Mouse (Mus musculus): ENCODE measurements around the gene Ric8b.

GRCm38 (mm10) chr10:84938094-84938820 lies 20.8 kb downstream of the Ric8b start:
- TF ChIP-seq POLR2A (IDR thresholded peaks at IDR 0.05; ENCODE audit: borderline replicate concordance, extremely low read depth, insufficient read depth, insufficient read length, poor library complexity, severe bottlenecking) (no peak), CTCF (IDR thresholded peaks at IDR 0.05; ENCODE audit: borderline replicate concordance, extremely low read depth, insufficient read depth, insufficient read length) (no peak)

Measured in brain, embryonic 14.5 days (tissue).